Mouse (Mus musculus) heart, postnatal 0 days (tissue): ENCODE measurements around the gene Cntn4.

Experiments
- CTCF ChIP-seq: IDR thresholded peaks from 2 replicates; pipeline ENCODE4 v1.5.1; 2016; ENCODE audit warnings: antibody characterized with exemption, control low read depth, low read depth
- EP300 ChIP-seq: IDR thresholded peaks from 2 replicates; pipeline ENCODE4 v1.6.1; 2016; ENCODE audit warnings: antibody characterized with exemption, low read depth

DNA sequence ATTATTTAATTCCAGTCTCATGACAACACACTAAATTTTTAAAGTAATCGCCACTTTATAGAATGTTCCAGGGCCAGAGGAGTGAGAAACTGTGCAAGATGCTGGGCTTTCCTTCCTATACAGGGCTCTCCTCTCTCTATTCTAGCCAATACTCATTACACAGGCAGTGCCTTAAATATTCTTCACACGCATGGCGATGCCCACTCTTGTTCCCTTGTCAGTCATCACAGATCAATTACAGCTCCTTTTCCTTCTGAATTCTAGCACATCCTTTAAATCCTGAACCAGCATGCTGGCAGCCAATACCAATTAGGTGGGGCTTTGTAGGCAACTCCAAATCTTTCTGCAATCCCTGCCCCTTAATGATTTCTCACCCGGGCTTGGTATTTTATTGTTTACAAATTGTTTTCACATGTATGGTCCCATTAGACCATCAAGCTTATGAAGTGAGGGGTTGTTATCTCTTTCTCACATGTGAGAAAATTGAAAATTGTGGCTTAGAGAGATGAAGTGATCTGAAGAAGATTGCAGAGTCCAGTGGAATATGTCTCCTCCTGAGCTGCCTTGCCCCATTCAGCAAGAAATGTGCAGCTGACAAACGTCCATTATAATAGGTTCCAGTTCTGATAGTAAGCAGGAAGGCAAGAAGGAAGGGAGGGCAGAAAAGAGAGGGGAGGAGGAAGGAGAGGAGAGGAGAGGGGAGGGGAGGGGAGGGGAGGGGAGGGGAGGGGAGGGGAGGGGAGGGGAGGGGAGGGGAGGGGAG, 789.0 kb downstream of the Cntn4 start:
- no peak for TF ChIP-seq CTCF
- TF ChIP-seq EP300, result no peak
